Mouse (Mus musculus): Measurements from ENCODE around the gene AC131692.1. TPM values are rescaled to one million over a fixed set of nuclear protein-coding genes. Genes with fewer than 3 reads are reported as not detected.

The AC131692.1 gene
- polyA plus RNA-seq, 1 experiment from 2014 or later, result 0.62 TPM

GRCm38 (mm10) chr19:6076564-6077393 lies 17.4 kb upstream of the AC131692.1 start, which contains the start of gene Vps51:
Vps51 (minus strand) TSS chr19:6077231.
- no peaks in the 10 kb centered on the region for H3K27me3 ChIP-seq (ENCODE audit: control insufficient read depth, insufficient read depth, low read length)
- 1% methylated on average over 33 of the region's 33 CpGs for WGBS
- DNase-seq (ENCODE audit: low spot score), result peak; percentile 88
- H3K4me2 ChIP-seq (replicated peaks; ENCODE audit: low read depth, low read length), result peak within 1 kb of the TSS; percentile 83
- peak; percentile 80 for ATAC-seq (ENCODE audit: low FRiP score)
- peaks cover 5% of the 10 kb centered on the region; the same call in 1 of the 2 replicates for H3K4me1 ChIP-seq (replicated peaks; ENCODE audit: control insufficient read depth, insufficient read depth, low read length)
- peak within 1 kb of the TSS; percentile 60; the same call in 1 of the 2 replicates for H3K27ac ChIP-seq (ENCODE audit: low read depth, low read length)
- H3K36me3 ChIP-seq (ENCODE audit: control insufficient read depth, insufficient read depth, low read length), result no peaks in the 10 kb centered on the region
- H3K9ac ChIP-seq (ENCODE audit: low read depth, low read length), result peak within 1 kb of the TSS; percentile 60
- H3K4me3 ChIP-seq (ENCODE audit: low read depth, low read length), result peak within 1 kb of the TSS; percentile 48
- no peaks in the 10 kb centered on the region for H3K9me3 ChIP-seq (ENCODE audit: control insufficient read depth, low read length)

- Histone ChIP-seq H3K4me1 (replicated peaks; ENCODE audit: control insufficient read depth, insufficient read depth, low read length) (peaks cover 12% of the 10 kb centered on the region), H3K4me3 (ENCODE audit: low read depth, low read length) (no peak within 1 kb of the TSS), H3K27me3 (ENCODE audit: control insufficient read depth, insufficient read depth, low read length) (no peaks in the 10 kb centered on the region), H3K27ac (ENCODE audit: low read depth, low read length) (no peak within 1 kb of the TSS), H3K4me2 (replicated peaks; ENCODE audit: low read depth, low read length) (no peak within 1 kb of the TSS), H3K9me3 (ENCODE audit: control insufficient read depth, low read length) (no peaks in the 10 kb centered on the region), H3K9ac (ENCODE audit: low read depth, low read length) (no peak within 1 kb of the TSS), H3K36me3 (ENCODE audit: control insufficient read depth, insufficient read depth, low read length) (no peaks in the 10 kb centered on the region)
- ATAC-seq (ENCODE audit: low FRiP score), result no peak
- DNase-seq (ENCODE audit: low spot score), result no peak
- 93% methylated on average over 12 of the region's 12 CpGs for WGBS
Observed at GRCm38 (mm10) chr19:6079983-6080480, 14.2 kb upstream of the AC131692.1 start, which contains the start of gene Tmem262. Tmem262 (plus strand) TSS chr19:6080033.

GRCm38 (mm10) chr19:6082156-6082555 lies 12.1 kb upstream of the AC131692.1 start, which contains the start of gene Gm28374:
Gm28374 (minus strand) TSS chr19:6082256.
- H3K4me3 ChIP-seq (ENCODE audit: low read depth, low read length), result no peak within 1 kb of the TSS
- H3K4me1 ChIP-seq (replicated peaks; ENCODE audit: control insufficient read depth, insufficient read depth, low read length), result peaks cover 6% of the 10 kb centered on the region
- H3K4me2 ChIP-seq (replicated peaks; ENCODE audit: low read depth, low read length), result no peak within 1 kb of the TSS
- no peak within 1 kb of the TSS for H3K27ac ChIP-seq (ENCODE audit: low read depth, low read length)
- H3K9me3 ChIP-seq (ENCODE audit: control insufficient read depth, low read length), result no peaks in the 10 kb centered on the region
- no peaks in the 10 kb centered on the region for H3K27me3 ChIP-seq (ENCODE audit: control insufficient read depth, insufficient read depth, low read length)
- ATAC-seq (ENCODE audit: low FRiP score) (no peak), DNase-seq (ENCODE audit: low spot score) (no peak)
- WGBS, result 90% methylated on average over 9 of the region's 9 CpGs
- no peak within 1 kb of the TSS for H3K9ac ChIP-seq (ENCODE audit: low read depth, low read length)
- H3K36me3 ChIP-seq (ENCODE audit: control insufficient read depth, insufficient read depth, low read length), result no peaks in the 10 kb centered on the region

- Histone ChIP-seq H3K27ac (ENCODE audit: low read depth, low read length) (peak within 1 kb of the TSS; percentile 58; the same call in 1 of the 2 replicates), H3K9me3 (ENCODE audit: control insufficient read depth, low read length) (no peaks in the 10 kb centered on the region), H3K27me3 (ENCODE audit: control insufficient read depth, insufficient read depth, low read length) (no peaks in the 10 kb centered on the region), H3K9ac (ENCODE audit: low read depth, low read length) (peak within 1 kb of the TSS; percentile 73), H3K4me2 (replicated peaks; ENCODE audit: low read depth, low read length) (peak within 1 kb of the TSS; percentile 90), H3K4me3 (ENCODE audit: low read depth, low read length) (peak within 1 kb of the TSS; percentile 78), H3K4me1 (replicated peaks; ENCODE audit: control insufficient read depth, insufficient read depth, low read length) (peaks cover 6% of the 10 kb centered on the region), H3K36me3 (ENCODE audit: control insufficient read depth, insufficient read depth, low read length) (no peaks in the 10 kb centered on the region; the same call in 1 of the 2 replicates)
- peak; percentile 89 for ATAC-seq (ENCODE audit: low FRiP score)
- peak; percentile 100 for DNase-seq (ENCODE audit: low spot score)
- WGBS, result under 1% methylated on average over 58 of the region's 58 CpGs
Observed at GRCm38 (mm10) chr19:6084478-6085248, 9.6 kb upstream of the AC131692.1 start, which contains the start of the genes Zfpl1 and Cdca5. Zfpl1 (minus strand) TSS chr19:6084956. Cdca5 (plus strand) TSS chr19:6084983.

GRCm38 (mm10) chr19:6085417-6085879 lies 8.8 kb upstream of the AC131692.1 start:
- H3K27ac ChIP-seq (ENCODE audit: low read depth, low read length), result no peak overlapping the region

GRCm38 (mm10) chr19:6088841-6089240 lies 5.4 kb upstream of the AC131692.1 start:
- Histone ChIP-seq H3K9ac (ENCODE audit: low read depth, low read length) (no peak overlapping the region), H3K4me3 (ENCODE audit: low read depth, low read length) (no peak overlapping the region), H3K9me3 (ENCODE audit: control insufficient read depth, low read length) (no peaks in the 10 kb centered on the region), H3K4me2 (replicated peaks; ENCODE audit: low read depth, low read length) (no peak overlapping the region), H3K27ac (ENCODE audit: low read depth, low read length) (no peak overlapping the region), H3K36me3 (ENCODE audit: control insufficient read depth, insufficient read depth, low read length) (peaks cover 12% of the 10 kb centered on the region), H3K27me3 (ENCODE audit: control insufficient read depth, insufficient read depth, low read length) (no peaks in the 10 kb centered on the region), H3K4me1 (replicated peaks; ENCODE audit: control insufficient read depth, insufficient read depth, low read length) (peaks cover 4% of the 10 kb centered on the region)
- WGBS, result 98% methylated on average over 13 of the region's 13 CpGs
- no peak for ATAC-seq (ENCODE audit: low FRiP score)
- DNase-seq (ENCODE audit: low spot score), result no peak

More at GRCm38 (mm10) chr19:6085417-6085879, 8.8 kb upstream of the AC131692.1 start:
- ATAC-seq (ENCODE audit: low FRiP score), result peak; percentile 78
- Histone ChIP-seq H3K9ac (ENCODE audit: low read depth, low read length) (peak overlapping the region; percentile 59), H3K9me3 (ENCODE audit: control insufficient read depth, low read length) (no peaks in the 10 kb centered on the region), H3K36me3 (ENCODE audit: control insufficient read depth, insufficient read depth, low read length) (peaks cover 3% of the 10 kb centered on the region), H3K27me3 (ENCODE audit: control insufficient read depth, insufficient read depth, low read length) (no peaks in the 10 kb centered on the region), H3K4me3 (ENCODE audit: low read depth, low read length) (peak overlapping the region; percentile 78), H3K4me2 (replicated peaks; ENCODE audit: low read depth, low read length) (peak overlapping the region; percentile 90), H3K4me1 (replicated peaks; ENCODE audit: control insufficient read depth, insufficient read depth, low read length) (peaks cover 6% of the 10 kb centered on the region)
- peak; percentile 77 for DNase-seq (ENCODE audit: low spot score)
- WGBS, result under 1% methylated on average over 17 of the region's 17 CpGs

- Histone ChIP-seq H3K9me3 (ENCODE audit: control insufficient read depth, low read length) (no peaks in the 10 kb centered on the region), H3K4me1 (replicated peaks; ENCODE audit: control insufficient read depth, insufficient read depth, low read length) (no peaks in the 10 kb centered on the region), H3K36me3 (ENCODE audit: control insufficient read depth, insufficient read depth, low read length) (no peaks in the 10 kb centered on the region), H3K27me3 (ENCODE audit: control insufficient read depth, insufficient read depth, low read length) (no peaks in the 10 kb centered on the region), H3K9ac (ENCODE audit: low read depth, low read length) (no peak overlapping the region), H3K4me2 (replicated peaks; ENCODE audit: low read depth, low read length) (no peak overlapping the region), H3K4me3 (ENCODE audit: low read depth, low read length) (no peak overlapping the region), H3K27ac (ENCODE audit: low read depth, low read length) (no peak overlapping the region)
- no peak for DNase-seq (ENCODE audit: low spot score)
- no peak for ATAC-seq (ENCODE audit: low FRiP score)
- WGBS, result 81% methylated on average over 3 of the region's 3 CpGs
Observed at GRCm38 (mm10) chr19:6097847-6098246, 3.6 kb downstream of the AC131692.1 start.

GRCm38 (mm10) chr19:6101186-6101585 lies 7.0 kb downstream of the AC131692.1 start:
- Histone ChIP-seq H3K9me3 (ENCODE audit: control insufficient read depth, low read length) (no peaks in the 10 kb centered on the region), H3K4me2 (replicated peaks; ENCODE audit: low read depth, low read length) (no peak overlapping the region), H3K27me3 (ENCODE audit: control insufficient read depth, insufficient read depth, low read length) (no peaks in the 10 kb centered on the region), H3K4me3 (ENCODE audit: low read depth, low read length) (no peak overlapping the region), H3K27ac (ENCODE audit: low read depth, low read length) (no peak overlapping the region), H3K36me3 (ENCODE audit: control insufficient read depth, insufficient read depth, low read length) (no peaks in the 10 kb centered on the region), H3K4me1 (replicated peaks; ENCODE audit: control insufficient read depth, insufficient read depth, low read length) (no peaks in the 10 kb centered on the region), H3K9ac (ENCODE audit: low read depth, low read length) (no peak overlapping the region)
- no peak for ATAC-seq (ENCODE audit: low FRiP score)
- 54% methylated on average over 6 of the region's 6 CpGs for WGBS
- DNase-seq (ENCODE audit: low spot score), result no peak

Measured in hindbrain, embryonic 11.5 days (tissue).